Mouse (Mus musculus): ENCODE data around the gene Pdia6. TPM values are rescaled to one million over a fixed set of nuclear protein-coding genes. Genes with fewer than 3 reads are reported as not detected.

The Pdia6 gene
- 641 and 657 TPM in 2 replicates for polyA plus RNA-seq (2016; fragmentation: Nextera tagmentation; extraction: Ambion mirVana)

GRCm38 (mm10) chr12:17265971-17266672, at the start of gene Pdia6:
TSS of gene Pdia6 (plus strand) at chr12:17266545.
- peaks cover 30% of the 10 kb centered on the region for H3K36me3 ChIP-seq
- peak within 1 kb of the TSS; percentile 92 for H3K27ac ChIP-seq
- DNase-seq (ENCODE audit: low spot score): peak; percentile 96
- WGBS: 3% methylated on average over 48 of the region's 48 CpGs
- H3K4me3 ChIP-seq: peak within 1 kb of the TSS; percentile 93
- H3K4me1 ChIP-seq: peaks cover 16% of the 10 kb centered on the region
- H3K9me3 ChIP-seq (replicated peaks): no peaks in the 10 kb centered on the region
- H3K27me3 ChIP-seq (ENCODE audit: low read depth, poor library complexity, severe bottlenecking): no peaks in the 10 kb centered on the region

- Histone ChIP-seq H3K4me3 (no peak overlapping the region), H3K9me3 (replicated peaks) (no peaks in the 10 kb centered on the region), H3K4me1 (peaks cover 20% of the 10 kb centered on the region), H3K36me3 (no peaks in the 10 kb centered on the region), H3K27me3 (ENCODE audit: low read depth, poor library complexity, severe bottlenecking) (no peaks in the 10 kb centered on the region), H3K27ac (no peak overlapping the region)
- DNase-seq (ENCODE audit: low spot score): no peak
- 73% methylated on average over 8 of the region's 8 CpGs for WGBS
These were observed 48.0 kb upstream of the Pdia6 start for GRCm38 (mm10) chr12:17218390-17218789.

GRCm38 (mm10) chr12:17219107-17219506, 47.2 kb upstream of the Pdia6 start:
- WGBS: 56% methylated on average over 4 of the region's 4 CpGs

GRCm38 (mm10) chr12:17220631-17221030, 45.7 kb upstream of the Pdia6 start:
- DNase-seq (ENCODE audit: low spot score): no peak
- Histone ChIP-seq H3K36me3 (no peaks in the 10 kb centered on the region), H3K27me3 (ENCODE audit: low read depth, poor library complexity, severe bottlenecking) (no peaks in the 10 kb centered on the region), H3K4me3 (no peak overlapping the region), H3K4me1 (peaks cover 20% of the 10 kb centered on the region), H3K27ac (no peak overlapping the region), H3K9me3 (replicated peaks) (no peaks in the 10 kb centered on the region)
- WGBS: 80% methylated on average over 5 of the region's 5 CpGs

More at GRCm38 (mm10) chr12:17219107-17219506, 47.2 kb upstream of the Pdia6 start:
- Histone ChIP-seq H3K4me1 (peaks cover 20% of the 10 kb centered on the region), H3K27me3 (ENCODE audit: low read depth, poor library complexity, severe bottlenecking) (no peaks in the 10 kb centered on the region), H3K36me3 (no peaks in the 10 kb centered on the region), H3K27ac (no peak overlapping the region), H3K9me3 (replicated peaks) (no peaks in the 10 kb centered on the region), H3K4me3 (no peak overlapping the region)
- DNase-seq (ENCODE audit: low spot score): no peak

GRCm38 (mm10) chr12:17221891-17222428, 44.4 kb upstream of the Pdia6 start:
- H3K27me3 ChIP-seq (ENCODE audit: low read depth, poor library complexity, severe bottlenecking): no peaks in the 10 kb centered on the region; the same call in 1 of the 2 replicates
- 43% methylated on average over 5 of the region's 5 CpGs for WGBS
- no peak overlapping the region for H3K27ac ChIP-seq
- no peak overlapping the region for H3K4me3 ChIP-seq
- H3K36me3 ChIP-seq: no peaks in the 10 kb centered on the region
- H3K4me1 ChIP-seq: peaks cover 20% of the 10 kb centered on the region
- no peak for DNase-seq (ENCODE audit: low spot score)
- no peaks in the 10 kb centered on the region for H3K9me3 ChIP-seq (replicated peaks)

GRCm38 (mm10) chr12:17223050-17223449, 43.3 kb upstream of the Pdia6 start:
- Histone ChIP-seq H3K4me3 (no peak overlapping the region), H3K27me3 (ENCODE audit: low read depth, poor library complexity, severe bottlenecking) (no peaks in the 10 kb centered on the region; the same call in 1 of the 2 replicates), H3K9me3 (replicated peaks) (no peaks in the 10 kb centered on the region), H3K36me3 (no peaks in the 10 kb centered on the region), H3K27ac (no peak overlapping the region), H3K4me1 (peaks cover 20% of the 10 kb centered on the region)
- no peak for DNase-seq (ENCODE audit: low spot score)
- 53% methylated on average over 3 of the region's 3 CpGs for WGBS

- no peak overlapping the region for H3K27ac ChIP-seq
- no peak for DNase-seq (ENCODE audit: low spot score)
- 84% methylated on average over 5 of the region's 5 CpGs for WGBS
- H3K4me3 ChIP-seq: no peak overlapping the region
- H3K36me3 ChIP-seq: no peaks in the 10 kb centered on the region
- H3K4me1 ChIP-seq: peaks cover 6% of the 10 kb centered on the region; the same call in 1 of the 2 replicates
- no peaks in the 10 kb centered on the region; the same call in 1 of the 2 replicates for H3K27me3 ChIP-seq (ENCODE audit: low read depth, poor library complexity, severe bottlenecking)
- no peaks in the 10 kb centered on the region for H3K9me3 ChIP-seq (replicated peaks)
These were observed 41.3 kb upstream of the Pdia6 start for GRCm38 (mm10) chr12:17225012-17225411.

GRCm38 (mm10) chr12:17227903-17228302, 38.4 kb upstream of the Pdia6 start:
- no peak overlapping the region for H3K4me3 ChIP-seq
- no peak overlapping the region for H3K27ac ChIP-seq
- no peaks in the 10 kb centered on the region for H3K36me3 ChIP-seq
- H3K27me3 ChIP-seq (ENCODE audit: low read depth, poor library complexity, severe bottlenecking): no peaks in the 10 kb centered on the region; the same call in 1 of the 2 replicates
- DNase-seq (ENCODE audit: low spot score): no peak
- peaks cover 12% of the 10 kb centered on the region for H3K4me1 ChIP-seq
- 90% methylated on average over 4 of the region's 4 CpGs for WGBS
- no peaks in the 10 kb centered on the region for H3K9me3 ChIP-seq (replicated peaks)

GRCm38 (mm10) chr12:17230581-17230980, 35.8 kb upstream of the Pdia6 start:
- peaks cover 11% of the 10 kb centered on the region for H3K4me1 ChIP-seq

GRCm38 (mm10) chr12:17231513-17231912, 34.8 kb upstream of the Pdia6 start:
- no peaks in the 10 kb centered on the region for H3K9me3 ChIP-seq (replicated peaks)
- 86% methylated on average over 14 of the region's 14 CpGs for WGBS
- H3K4me3 ChIP-seq: no peak overlapping the region
- H3K4me1 ChIP-seq: peaks cover 16% of the 10 kb centered on the region
- 0 out of 2 replicates have a peak overlapping the region, but pooled peaks have one; percentile 16 for H3K27ac ChIP-seq
- H3K36me3 ChIP-seq: no peaks in the 10 kb centered on the region
- no peak for DNase-seq (ENCODE audit: low spot score)
- H3K27me3 ChIP-seq (ENCODE audit: low read depth, poor library complexity, severe bottlenecking): no peaks in the 10 kb centered on the region; the same call in 1 of the 2 replicates

More at GRCm38 (mm10) chr12:17230581-17230980, 35.8 kb upstream of the Pdia6 start:
- no peak overlapping the region for H3K27ac ChIP-seq
- WGBS: 81% methylated on average over 5 of the region's 5 CpGs
- no peaks in the 10 kb centered on the region; the same call in 1 of the 2 replicates for H3K27me3 ChIP-seq (ENCODE audit: low read depth, poor library complexity, severe bottlenecking)
- no peaks in the 10 kb centered on the region for H3K36me3 ChIP-seq
- H3K4me3 ChIP-seq: no peak overlapping the region
- no peak for DNase-seq (ENCODE audit: low spot score)
- H3K9me3 ChIP-seq (replicated peaks): no peaks in the 10 kb centered on the region

- 53% methylated on average over 11 of the region's 11 CpGs for WGBS
- no peaks in the 10 kb centered on the region for H3K36me3 ChIP-seq
- H3K27me3 ChIP-seq (ENCODE audit: low read depth, poor library complexity, severe bottlenecking): no peaks in the 10 kb centered on the region
- DNase-seq (ENCODE audit: low spot score): no peak
- H3K27ac ChIP-seq: no peak overlapping the region
- H3K9me3 ChIP-seq (replicated peaks): no peaks in the 10 kb centered on the region
- no peak overlapping the region for H3K4me3 ChIP-seq
- H3K4me1 ChIP-seq: peaks cover 37% of the 10 kb centered on the region
These were observed 30.6 kb upstream of the Pdia6 start for GRCm38 (mm10) chr12:17235535-17236313.

GRCm38 (mm10) chr12:17238588-17239427, 27.5 kb upstream of the Pdia6 start:
- H3K4me3 ChIP-seq: no peak overlapping the region

More at GRCm38 (mm10) chr12:17238588-17239427, 27.5 kb upstream of the Pdia6 start:
- H3K27ac ChIP-seq: peak overlapping the region; percentile 80
- no peaks in the 10 kb centered on the region for H3K36me3 ChIP-seq
- no peaks in the 10 kb centered on the region for H3K27me3 ChIP-seq (ENCODE audit: low read depth, poor library complexity, severe bottlenecking)
- 0 out of 2 replicates have a peak, but pooled peaks cover 3% of the 10 kb centered on the region for H3K9me3 ChIP-seq (replicated peaks)
- peak; percentile 69 for DNase-seq (ENCODE audit: low spot score)
- H3K4me1 ChIP-seq: peaks cover 28% of the 10 kb centered on the region
- WGBS: 38% methylated on average over 12 of the region's 12 CpGs
